Mouse (Mus musculus) lung, adult 18-20 months (tissue): ENCODE measurements around the gene Hba-a1.
"Not testable (repeated sequence)": the region's sequence is repeated elsewhere in the genome, so short reads cannot be mapped to it uniquely, and the experiment has no call there.

Source experiments
- DNase-seq, 2 experiments: peaks; one replicate each; pipeline ENCODE4 v3.0.0; 2022; ENCODE audit warnings: mixed read lengths in 2 of 2

The Hba-a1 gene

GRCm38 (mm10) chr11:32265117-32265738 lies 18.1 kb upstream of the Hba-a1 start:
- no peak for DNase-seq

DNA sequence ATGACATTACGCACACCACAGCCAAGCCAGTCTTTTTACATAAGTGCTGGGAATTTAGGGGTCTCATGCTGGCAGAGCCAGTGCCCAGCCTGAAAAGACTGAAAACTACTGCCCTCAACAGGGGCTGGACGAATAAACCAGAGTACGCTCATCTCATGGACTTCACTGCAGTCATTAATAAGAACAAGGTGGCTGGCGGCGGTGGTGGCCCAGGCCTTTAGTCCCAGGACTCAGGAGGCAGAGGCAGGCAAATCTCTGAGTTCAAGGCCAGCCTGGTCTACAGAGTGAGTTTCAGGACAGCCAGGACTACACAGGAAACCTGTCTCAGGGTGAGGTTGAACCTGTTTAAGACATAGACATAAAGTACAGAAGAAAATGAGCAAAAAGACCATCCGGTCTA lies 17.1 kb upstream of the Hba-a1 start:
- no peak for DNase-seq

- no peak for DNase-seq
Observed at GRCm38 (mm10) chr11:32266776-32267175, 16.5 kb upstream of the Hba-a1 start.

DNA sequence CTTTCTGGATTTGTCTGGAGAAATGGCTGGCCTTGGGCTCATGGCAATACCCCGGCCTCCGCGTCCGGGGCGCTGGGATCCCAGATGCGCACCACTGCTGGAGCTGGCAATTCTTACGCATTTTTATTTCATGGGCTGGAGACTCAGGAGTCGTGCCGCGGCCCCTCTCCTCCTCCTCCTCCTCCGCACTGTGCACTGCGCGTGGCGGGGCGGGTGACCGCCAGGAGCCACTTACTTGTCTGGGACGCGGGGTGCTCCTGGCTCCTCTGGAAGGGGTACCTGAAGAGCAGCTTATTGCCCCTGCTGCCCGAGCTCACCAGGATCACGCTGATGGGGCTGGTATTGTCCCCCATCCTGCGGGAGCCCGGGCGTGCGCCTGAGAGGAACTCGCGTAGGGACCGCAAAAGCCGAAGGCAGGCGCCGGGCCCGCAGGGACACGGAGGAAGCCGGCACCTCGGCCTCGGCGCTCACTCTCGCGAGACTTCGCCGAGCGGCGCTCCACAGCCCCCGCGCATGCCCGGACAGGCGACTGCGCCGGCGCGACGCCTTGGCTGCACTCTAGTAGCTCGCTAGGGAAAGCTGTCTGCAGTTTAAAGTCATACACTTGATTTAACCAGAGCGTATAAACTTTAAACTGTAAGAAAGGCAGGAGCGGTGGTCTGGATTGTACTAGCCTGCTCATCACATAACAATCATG lies 16.0 kb upstream of the Hba-a1 start, which contains the start of gene Nprl3:
Nprl3 (minus strand) TSS at position 520 of the 697 bp plus-strand sequence.
- DNase-seq, result peak; percentile 95 to 96

- no peak for DNase-seq
Observed at GRCm38 (mm10) chr11:32267964-32268363, 15.3 kb upstream of the Hba-a1 start.

DNA sequence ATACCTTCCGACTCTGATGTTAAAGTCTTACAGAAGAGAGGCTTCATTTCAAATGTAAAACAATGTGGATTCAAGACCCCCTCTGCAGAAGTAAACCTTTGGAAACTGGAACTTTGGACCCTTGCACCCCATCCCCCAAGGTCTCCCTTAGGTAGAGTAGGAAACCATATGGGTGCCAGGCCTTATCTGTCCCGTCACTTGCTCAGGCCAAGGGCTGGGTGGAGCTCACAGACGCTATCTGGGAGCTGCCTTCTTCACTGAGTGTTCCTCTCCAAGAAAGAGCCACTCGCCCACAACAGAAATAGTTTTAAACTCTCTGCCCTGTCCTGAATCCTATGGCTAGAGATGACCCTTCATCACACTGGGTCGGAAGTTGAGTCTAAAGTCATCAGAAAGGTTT lies 14.4 kb upstream of the Hba-a1 start:
- DNase-seq, result no peak

DNA sequence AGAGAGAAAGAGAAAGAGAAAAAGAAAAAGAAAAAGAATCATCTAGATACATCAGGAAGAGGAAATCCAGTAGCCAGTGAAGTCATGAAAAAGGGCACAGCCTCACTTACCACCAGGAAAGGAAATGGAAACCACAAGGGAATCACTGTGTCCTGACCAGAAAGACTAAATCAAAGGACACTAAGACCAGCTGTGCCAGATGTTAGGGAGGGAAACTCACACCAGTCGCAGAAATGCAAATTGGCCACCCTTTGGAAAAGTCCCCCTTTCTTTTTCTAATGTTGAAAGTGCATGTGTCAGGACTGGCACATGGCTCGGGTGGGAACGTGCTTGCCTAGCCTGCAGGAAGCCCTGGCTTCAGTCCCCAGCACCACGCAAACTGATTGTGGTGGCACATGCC lies 12.1 kb upstream of the Hba-a1 start:
- DNase-seq, result no peak

DNA sequence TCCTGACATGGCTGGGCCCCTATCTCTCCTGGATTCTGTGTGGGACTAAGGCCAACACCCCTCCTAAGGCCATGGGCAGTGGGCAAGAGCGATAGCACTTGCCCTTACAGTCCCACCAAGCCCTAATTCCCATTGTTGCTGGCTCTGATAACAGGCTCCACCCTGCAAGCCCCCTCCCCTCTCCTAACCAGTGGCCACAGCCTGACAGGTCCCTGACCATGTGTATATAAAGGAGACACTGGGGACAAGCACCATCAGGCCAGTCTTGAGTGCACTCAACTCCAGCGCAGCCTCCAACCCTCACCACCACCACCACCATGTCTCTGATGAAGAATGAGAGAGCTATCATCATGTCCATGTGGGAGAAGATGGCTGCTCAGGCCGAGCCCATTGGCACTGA lies 7.0 kb upstream of the Hba-a1 start, which contains the start of gene Hba-x:
Hba-x (plus strand) TSS at position 54 of the 400 bp plus-strand sequence.
- no peak for DNase-seq

DNA sequence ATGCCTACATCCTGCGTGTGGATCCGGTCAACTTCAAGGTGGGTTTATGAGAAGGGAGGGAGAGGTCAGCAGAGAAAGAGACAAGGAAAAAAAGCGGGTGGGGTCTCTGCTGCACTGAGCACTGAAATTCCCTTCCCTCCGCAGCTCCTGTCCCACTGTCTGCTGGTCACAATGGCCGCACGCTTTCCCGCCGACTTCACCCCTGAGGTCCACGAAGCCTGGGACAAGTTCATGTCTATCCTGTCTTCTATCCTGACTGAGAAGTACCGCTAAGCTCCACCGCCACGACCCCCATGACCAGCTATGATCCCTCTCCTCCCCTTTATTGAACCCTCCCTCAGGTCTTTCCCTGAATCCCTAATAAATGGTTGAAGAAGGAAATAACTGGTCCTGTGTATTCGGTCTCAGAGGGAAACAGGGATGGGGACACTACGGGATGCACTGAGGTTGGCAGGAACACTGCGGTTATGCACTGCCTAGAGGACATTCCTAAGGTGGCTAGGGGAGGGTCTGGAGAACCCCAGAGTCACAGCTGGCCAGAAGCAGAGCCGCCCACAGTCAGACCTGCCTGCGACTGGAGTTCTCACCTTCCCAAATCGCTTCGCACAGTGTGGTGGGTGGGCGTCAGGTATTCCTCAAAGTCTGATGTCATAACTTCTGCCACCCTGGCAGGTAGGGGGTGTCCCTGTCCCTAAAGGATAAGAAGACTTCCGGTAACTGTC lies 5.4 kb upstream of the Hba-a1 start:
- no peak for DNase-seq

DNA sequence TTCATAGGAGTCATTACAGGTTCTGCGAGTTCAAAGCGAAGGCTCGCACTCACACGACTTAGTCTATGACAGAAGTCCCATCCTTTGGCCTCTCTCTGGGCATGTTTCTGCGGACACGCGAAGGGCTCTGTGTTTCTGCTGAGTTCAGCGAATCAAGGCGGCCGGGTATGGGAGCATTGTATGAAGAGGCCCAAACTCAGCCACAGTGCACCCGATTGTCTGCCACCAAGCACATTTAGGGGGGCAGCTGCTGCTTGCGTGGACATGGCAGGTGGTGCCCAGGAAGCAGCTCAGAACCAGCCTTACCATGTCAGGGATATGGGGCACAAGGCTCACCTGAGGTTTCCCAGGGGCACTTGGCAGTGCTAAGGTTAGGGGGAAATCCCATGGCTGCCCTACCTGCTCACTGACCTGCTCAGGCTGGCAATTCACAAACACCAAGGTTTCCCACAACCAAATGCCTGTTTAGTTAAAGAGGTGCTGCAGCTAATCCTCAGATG lies 4.8 kb upstream of the Hba-a1 start:
- DNase-seq, result no peak

GRCm38 (mm10) chr11:32280646-32281045 lies 2.7 kb upstream of the Hba-a1 start:
- no peak for DNase-seq

- DNase-seq, result no peak
Observed at GRCm38 (mm10) chr11:32281416-32282144, 1.7 kb upstream of the Hba-a1 start.

GRCm38 (mm10) chr11:32284582-32284981 lies 1.3 kb downstream of the Hba-a1 start:
- not testable (repeated sequence) for DNase-seq

DNA sequence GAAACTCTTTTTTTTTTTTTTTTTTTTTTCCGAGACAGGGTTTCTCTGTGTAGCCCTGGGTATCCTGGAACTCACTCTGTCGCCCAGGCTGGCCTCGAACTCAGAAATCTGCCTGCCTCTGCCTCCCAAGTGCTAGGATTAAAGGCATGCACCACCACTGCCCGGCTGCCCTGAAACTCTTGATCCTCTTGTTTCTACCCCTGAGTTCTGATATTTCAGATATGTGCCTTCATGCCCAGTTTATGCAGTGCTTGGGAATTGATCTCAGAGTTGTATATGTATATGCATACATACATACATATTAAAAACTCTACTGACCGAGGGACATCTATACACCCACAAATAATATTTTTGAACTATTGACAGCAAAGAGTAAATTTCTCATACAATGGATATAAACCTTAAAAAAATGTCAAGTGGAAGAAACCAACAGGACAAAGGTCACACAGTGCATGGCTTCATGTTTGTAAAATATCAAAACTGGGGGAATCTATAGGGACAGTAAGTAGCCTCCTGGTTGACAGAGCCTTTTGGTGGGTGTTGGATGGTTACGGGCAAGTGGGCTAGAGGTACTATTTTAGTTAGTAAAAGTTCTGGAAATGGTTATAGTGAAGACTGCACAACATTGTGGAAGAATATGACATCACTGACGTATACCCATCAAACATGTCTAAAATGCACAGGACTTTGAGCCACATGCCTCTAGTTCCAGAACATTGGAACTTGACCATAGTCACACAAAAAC lies 1.9 kb downstream of the Hba-a1 start:
- DNase-seq, result no peak

GRCm38 (mm10) chr11:32285887-32286286 lies 2.6 kb downstream of the Hba-a1 start:
- not testable (repeated sequence) for DNase-seq

DNA sequence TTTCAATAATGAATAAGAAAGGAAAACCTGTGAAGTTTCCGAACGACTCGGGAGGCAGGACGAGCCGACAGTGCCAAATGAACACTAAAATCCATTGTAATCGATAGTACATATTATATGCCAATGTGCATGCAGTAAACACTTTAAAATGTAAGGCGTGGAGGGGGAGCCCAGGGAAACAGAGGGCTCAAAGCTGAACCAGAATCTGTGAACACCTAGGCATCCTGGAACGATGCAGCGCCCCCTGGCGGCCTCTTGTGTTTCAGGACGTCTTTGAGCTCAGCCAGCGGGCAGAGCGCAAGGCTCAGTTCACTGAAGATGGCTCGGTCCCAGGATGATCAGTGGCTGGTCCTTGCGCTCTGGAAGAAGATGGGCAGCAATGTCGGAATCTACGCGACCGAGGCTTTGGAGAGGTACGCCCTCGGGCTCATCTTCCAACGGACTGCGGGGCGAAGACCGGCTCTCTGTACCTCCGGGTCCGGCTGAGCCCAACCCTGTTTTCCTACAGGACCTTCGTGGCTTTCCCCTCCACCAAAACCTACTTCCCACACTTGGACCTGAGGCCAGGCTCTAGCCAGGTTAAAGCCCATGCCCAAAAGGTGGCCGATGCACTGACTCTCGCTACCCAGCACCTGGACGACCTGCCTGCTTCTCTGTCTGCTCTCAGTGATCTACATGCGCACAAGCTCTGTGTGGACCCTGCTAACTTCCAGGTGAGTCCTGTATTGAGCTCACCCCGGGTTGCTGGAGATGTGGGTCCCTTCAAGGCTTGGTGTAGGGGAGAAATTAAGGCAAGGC lies 3.6 kb downstream of the Hba-a1 start, which contains the start of gene Hbq1b:
Hbq1b (plus strand) TSS at position 271 of the 798 bp plus-strand sequence.
- DNase-seq, result peak; percentile 60 to 67

GRCm38 (mm10) chr11:32287493-32287825 lies 4.1 kb downstream of the Hba-a1 start:
- no peak for DNase-seq

DNA sequence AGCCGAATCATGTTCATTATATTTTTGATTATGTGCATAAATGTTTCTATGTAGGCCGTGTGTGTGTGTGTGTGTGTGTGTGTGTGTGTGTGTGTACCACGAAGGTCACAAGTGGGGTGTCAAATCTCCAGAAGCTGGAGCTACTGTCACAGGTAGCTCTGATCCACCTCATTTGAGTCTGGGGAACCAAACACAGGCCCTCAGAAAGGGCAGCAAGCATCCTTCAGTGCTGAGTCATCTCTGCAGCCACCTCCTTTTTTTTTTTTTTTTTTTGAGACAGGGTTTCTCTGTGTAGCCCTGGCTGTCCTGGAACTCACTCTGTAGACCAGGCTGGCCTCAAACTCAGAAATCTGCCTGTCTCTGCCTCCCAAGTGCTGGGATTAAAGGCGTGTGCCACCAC lies 9.5 kb downstream of the Hba-a1 start:
- not testable (repeated sequence) for DNase-seq

DNA sequence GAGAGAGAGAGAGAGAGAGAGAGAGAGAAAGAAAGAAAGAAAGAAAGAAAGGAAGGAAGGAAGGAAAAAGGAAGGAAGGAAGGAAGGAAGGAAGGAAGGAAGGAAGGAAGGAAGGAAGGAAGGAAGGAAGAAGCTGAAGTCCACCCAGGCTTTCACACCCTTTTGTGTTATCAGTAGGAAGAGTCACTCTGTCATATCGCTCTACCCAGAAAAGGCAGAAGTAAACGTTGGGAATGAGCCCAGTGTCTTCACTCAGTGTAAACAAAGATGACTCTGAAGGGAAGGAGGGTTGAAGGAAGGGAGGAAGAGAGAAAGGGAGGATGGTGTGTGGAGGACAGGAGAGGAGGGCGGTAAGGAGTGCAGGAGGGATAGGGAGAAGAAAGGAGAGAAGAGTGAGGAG lies 10.2 kb downstream of the Hba-a1 start:
- not testable (repeated sequence) for DNase-seq

DNA sequence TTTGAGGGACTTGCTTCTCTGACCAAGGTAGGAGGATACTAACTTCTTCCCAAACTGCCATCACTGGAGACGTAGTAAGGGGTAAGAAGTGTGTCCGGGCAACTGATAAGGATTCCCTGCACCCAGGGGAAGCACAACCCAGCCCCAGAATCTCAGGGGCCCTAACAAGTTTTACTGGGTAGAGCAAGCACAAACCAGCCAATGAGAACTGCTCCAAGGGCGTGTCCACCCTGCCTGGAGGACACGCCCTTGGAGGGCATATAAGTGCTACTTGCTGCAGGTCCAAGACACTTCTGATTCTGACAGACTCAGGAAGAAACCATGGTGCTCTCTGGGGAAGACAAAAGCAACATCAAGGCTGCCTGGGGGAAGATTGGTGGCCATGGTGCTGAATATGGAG lies 12.9 kb downstream of the Hba-a1 start, which contains the start of gene Hba-a2:
Hba-a2 (plus strand) TSS at position 287 of the 400 bp plus-strand sequence.
- not testable (repeated sequence) for DNase-seq

DNA sequence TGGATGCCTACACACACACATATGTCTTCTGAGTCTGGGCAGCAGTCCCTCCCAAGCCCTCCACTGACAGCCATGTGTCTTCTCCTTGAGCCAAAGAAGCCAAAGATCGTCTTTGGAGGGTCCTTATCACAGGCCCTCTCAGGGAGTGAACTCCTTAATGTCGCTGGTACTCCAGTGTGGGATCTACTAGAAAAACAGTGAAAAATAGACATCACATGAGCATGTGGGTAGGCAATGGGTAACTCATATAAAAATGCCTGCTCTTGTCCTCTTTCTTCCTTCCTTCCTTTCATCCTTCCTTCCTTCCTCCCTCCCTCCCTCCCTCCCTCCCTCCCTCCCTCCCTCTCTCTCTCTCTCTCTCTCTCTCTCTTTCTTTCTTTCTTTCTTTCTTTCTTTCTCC lies 14.1 kb downstream of the Hba-a1 start:
- DNase-seq, result not testable (repeated sequence)
